Mouse (Mus musculus) CH12.LX (cell line): ENCODE results near the gene 5031439G07Rik. TPM values are rescaled to one million over a fixed set of nuclear protein-coding genes. Genes with fewer than 3 reads are reported as not detected.

ENCODE experiments used
- DNase-seq: peaks from one replicate; pipeline ENCODE4 v3.0.0-alpha.2; 2013; ENCODE audit errors: extremely low read depth
- H3K27ac ChIP-seq: 2 replicates; pipeline ENCODE4 v1.5.1; 2012; ENCODE audit warnings: low read depth, mild to moderate bottlenecking, control low read depth, moderate library complexity; ENCODE audit not compliant: insufficient read depth
- H3K27me3 ChIP-seq: replicated peaks from 2 replicates; pipeline ENCODE3; 2012; ENCODE audit warnings: inconsistent platforms
- H3K36me3 ChIP-seq, 2 experiments: replicated peaks in 1 of 2; 2 replicates each; pipeline versions ENCODE3 to v1.6.1; 2012; ENCODE audit warnings: inconsistent platforms in 1 of 2, low read length in 1 of 2, mild to moderate bottlenecking in 1 of 2, mixed read lengths in 1 of 2, moderate library complexity in 1 of 2; ENCODE audit not compliant: control insufficient read depth in 1 of 2, insufficient read depth in 1 of 2
- H3K4me1 ChIP-seq, 2 experiments: 2 replicates each; pipeline ENCODE4 v1.6.1; 2012; ENCODE audit warnings: inconsistent platforms in 1 of 2, moderate library complexity in 1 of 2; ENCODE audit not compliant: insufficient read depth in 2 of 2, control insufficient read depth in 1 of 2
- H3K4me2 ChIP-seq: 2 replicates; pipeline ENCODE4 v1.6.1; 2012; ENCODE audit warnings: low read depth, mild to moderate bottlenecking, control low read depth; ENCODE audit not compliant: poor library complexity, insufficient read depth, severe bottlenecking
- H3K4me3 ChIP-seq, 3 experiments: fragments of 150-350 bp in 1 of 3; sonication (generic) in 1 of 3; replicated peaks in 1 of 3; 2 replicates each; pipeline versions ENCODE3 to v1.5.1; 2011 to 2012; ENCODE audit warnings: low read depth in 2 of 3, low read length in 2 of 3, mild to moderate bottlenecking in 2 of 3, moderate library complexity in 2 of 3, control low read depth in 1 of 3, improper control_type of control experiment in 1 of 3, inconsistent platforms in 1 of 3, mixed read lengths in 1 of 3; ENCODE audit not compliant: poor library complexity in 1 of 3
- H3K79me2 ChIP-seq: replicated peaks from 2 replicates; pipeline ENCODE4 v1.6.1; 2012; ENCODE audit warnings: mild to moderate bottlenecking, moderate library complexity; ENCODE audit not compliant: control insufficient read depth, poor library complexity, insufficient read depth, severe bottlenecking; ENCODE audit errors: extremely low read depth
- H3K9ac ChIP-seq: 2 replicates; pipeline ENCODE4 v1.6.1; 2012; ENCODE audit warnings: low read depth, mild to moderate bottlenecking, control low read depth, moderate library complexity; ENCODE audit not compliant: insufficient read depth
- H3K9me3 ChIP-seq: replicated peaks from 2 replicates; pipeline ENCODE3; 2012; ENCODE audit warnings: low read length, inconsistent platforms, mixed read lengths
- BHLHE40 ChIP-seq: IDR thresholded peaks from 2 replicates; pipeline ENCODE4 v1.6.1; 2011; ENCODE audit warnings: mild to moderate bottlenecking, low read depth, low read length, improper control_type of control experiment
- CHD2 ChIP-seq: IDR thresholded peaks from 2 replicates; pipeline ENCODE4 v1.6.1; 2011; ENCODE audit warnings: low read length, improper control_type of control experiment
- CTCF ChIP-seq, 2 experiments: IDR thresholded peaks in 1 of 2; conservative IDR thresholded peaks in 1 of 2; 2 replicates each; pipeline ENCODE4 v1.5.1; 2011 to 2012; ENCODE audit warnings: low read depth in 2 of 2, low read length in 2 of 2, improper control_type of control experiment in 1 of 2, inconsistent platforms in 1 of 2, mild to moderate bottlenecking in 1 of 2, moderate library complexity in 1 of 2
- ELF1 ChIP-seq: IDR thresholded peaks from 2 replicates; pipeline ENCODE4 v1.6.1; 2014; ENCODE audit warnings: low read depth, mild to moderate bottlenecking, inconsistent platforms, low read length, improper control_type of control experiment
- ETS1 ChIP-seq: conservative IDR thresholded peaks from 2 replicates; pipeline ENCODE4 v1.6.1; 2012; ENCODE audit warnings: low read depth, mild to moderate bottlenecking, inconsistent platforms, low read length, improper control_type of control experiment, moderate library complexity
- HCFC1 ChIP-seq: IDR thresholded peaks from 2 replicates; pipeline ENCODE4 v1.6.1; 2012; ENCODE audit warnings: low read depth, mild to moderate bottlenecking, inconsistent platforms, low read length, improper control_type of control experiment
- IRF4 ChIP-seq: IDR thresholded peaks from 2 replicates; pipeline ENCODE4 v1.6.1; 2014; ENCODE audit warnings: low read depth, mild to moderate bottlenecking, inconsistent platforms, low read length, improper control_type of control experiment
- KAT2A ChIP-seq: IDR thresholded peaks from 2 replicates; pipeline ENCODE4 v1.6.1; 2012; ENCODE audit warnings: low read length, improper control_type of control experiment, inconsistent platforms; ENCODE audit not compliant: insufficient replicate concordance
- MAFK ChIP-seq: IDR thresholded peaks from 2 replicates; pipeline ENCODE4 v1.6.1; 2011; ENCODE audit warnings: low read length, improper control_type of control experiment; ENCODE audit not compliant: insufficient replicate concordance
- MAZ ChIP-seq: IDR thresholded peaks from 2 replicates; pipeline ENCODE4 v1.6.1; 2012; ENCODE audit warnings: low read depth, mild to moderate bottlenecking, inconsistent platforms, low read length, improper control_type of control experiment, moderate library complexity
- MYC ChIP-seq: IDR thresholded peaks from 2 replicates; pipeline ENCODE4 v1.6.1; 2011; ENCODE audit warnings: low read depth, mild to moderate bottlenecking, improper control_type of control experiment, low read length
- PAX5 ChIP-seq: IDR thresholded peaks from 2 replicates; pipeline ENCODE4 v1.6.1; 2012; ENCODE audit warnings: low read length, inconsistent platforms, mixed read lengths
- POLR2AphosphoS2 ChIP-seq: IDR thresholded peaks from 2 replicates; pipeline ENCODE4 v1.6.1; 2011; ENCODE audit warnings: low read depth, low read length, improper control_type of control experiment
- RAD21 ChIP-seq: IDR thresholded peaks from 2 replicates; pipeline ENCODE4 v1.6.1; 2011; ENCODE audit warnings: low read depth, mild to moderate bottlenecking, low read length, improper control_type of control experiment, moderate library complexity
- RCOR1 ChIP-seq: conservative IDR thresholded peaks from 2 replicates; pipeline ENCODE4 v1.6.1; 2012; ENCODE audit warnings: low read depth, mild to moderate bottlenecking, inconsistent platforms, low read length, improper control_type of control experiment
- SIN3A ChIP-seq: IDR thresholded peaks from 2 replicates; pipeline ENCODE4 v1.6.1; 2012; ENCODE audit warnings: low read length, improper control_type of control experiment, inconsistent platforms
- SMC3 ChIP-seq: IDR thresholded peaks from 2 replicates; pipeline ENCODE4 v1.6.1; 2011; ENCODE audit warnings: low read depth, low read length, improper control_type of control experiment
- TBP ChIP-seq: conservative IDR thresholded peaks from 2 replicates; pipeline ENCODE4 v1.6.1; 2011; ENCODE audit warnings: low read depth, low read length, improper control_type of control experiment
- UBTF ChIP-seq: IDR thresholded peaks from 2 replicates; pipeline ENCODE4 v1.6.1; 2012; ENCODE audit warnings: low read depth, mild to moderate bottlenecking, inconsistent platforms, low read length, improper control_type of control experiment, moderate library complexity
- USF1 ChIP-seq: IDR thresholded peaks from 2 replicates; pipeline ENCODE4 v1.6.1; 2014; ENCODE audit warnings: low read depth, mild to moderate bottlenecking, inconsistent platforms, low read length, improper control_type of control experiment
- ZKSCAN1 ChIP-seq: IDR thresholded peaks from 2 replicates; pipeline ENCODE4 v1.6.1; 2012; ENCODE audit warnings: low read depth, inconsistent platforms, low read length, improper control_type of control experiment, borderline replicate concordance
- dilution Hi-C: fragments of 300-500 bp; cut with MboI; formaldehyde crosslinking; loops from 2 replicates; pipeline ENCODE4 v1.14.3; 2020; ENCODE audit warnings: low sequenced_read_pairs; ENCODE audit not compliant: extremely low pct_unique_long_range_greater_than_20kb, extremely low pct_ligation_motif_present
- in situ Hi-C: fragments of 300-500 bp; cut with MboI; formaldehyde crosslinking; loops from 3 replicates; pipeline ENCODE4 v1.14.3; 2019; ENCODE audit warnings: low sequenced_read_pairs, low pct_ligation_motif_present, low pct_unique_long_range_greater_than_20kb, mixed read lengths
- polyA plus RNA-seq: library from polyadenylated mRNA; unstranded; fragments of >175 nt; gene quantifications from 2 replicates; pipeline ENCODE4 v1.2.1, GENCODE M21; 2012; ENCODE audit warnings: low read depth; ENCODE audit not compliant: insufficient read length
- total RNA-seq, 2 experiments: library from RNA; depleted of rRNA; stranded (reverse); fragments of 300-350 nt in 1 of 2; fragments of >200 nt in 1 of 2; gene quantifications; 2 replicates each; pipeline ENCODE4 v1.2.3; 2012 to 2014

5031439G07Rik gene
- total and polyA plus RNA-seq, 3 experiments: 8.6 to 26.0 (median 10.9) TPM

- in situ Hi-C loops: no loop called here
- H3K27ac ChIP-seq: no peak overlapping the region
- H3K27me3 ChIP-seq: peaks cover 13% of the 10 kb centered on the region
- H3K4me3 ChIP-seq: no peak overlapping the region
- H3K9ac ChIP-seq: no peak overlapping the region
- no peak for DNase-seq
- H3K4me1 ChIP-seq: peaks cover 0 to 3% of the 10 kb centered on the region in 2 experiments; a peak in 1 of 4 replicates
- no peaks in the 10 kb centered on the region for H3K9me3 ChIP-seq
- dilution Hi-C loops: no loop called here
- H3K4me2 ChIP-seq: no peak overlapping the region
- TF ChIP-seq RAD21 (no peak), ZKSCAN1 (no peak), IRF4 (no peak), TBP (no peak), USF1 (no peak), MYC (no peak), SIN3A (no peak), PAX5 (no peak), ETS1 (no peak), UBTF (no peak), POLR2AphosphoS2 (no peak), RCOR1 (no peak), MAFK (no peak), CTCF (conservative IDR thresholded peaks at IDR 0.05 in 1 of 2, IDR thresholded peaks at IDR 0.05 in 1 of 2; ENCODE audit: low read depth in 2 of 2, low read length in 2 of 2) (no peak), ELF1 (no peak), KAT2A (no peak)
- no peaks in the 10 kb centered on the region for H3K36me3 ChIP-seq
- H3K79me2 ChIP-seq: no peaks in the 10 kb centered on the region
Measured at GRCm38 (mm10) chr15:85027740-85028139, 39.4 kb upstream of the 5031439G07Rik start.

- Histone ChIP-seq H3K4me1 (no peaks in the 10 kb centered on the region), H3K27ac (no peak overlapping the region), H3K9ac (no peak overlapping the region), H3K27me3 (peaks cover 28% of the 10 kb centered on the region), H3K9me3 (no peaks in the 10 kb centered on the region), H3K79me2 (no peaks in the 10 kb centered on the region), H3K36me3 (no peaks in the 10 kb centered on the region), H3K4me2 (no peak overlapping the region), H3K4me3 (no peak overlapping the region)
- in situ Hi-C loops (no loop called here), dilution Hi-C loops (no loop called here)
- DNase-seq: no peak
- TF ChIP-seq TBP (no peak), CHD2 (no peak), MAZ (no peak), SMC3 (no peak), MAFK (no peak), BHLHE40 (no peak), HCFC1 (no peak), USF1 (no peak), ELF1 (no peak)
Measured at GRCm38 (mm10) chr15:85026197-85026596, 37.8 kb upstream of the 5031439G07Rik start.
